Mouse (Mus musculus): Measurements from ENCODE around the gene Prpsap2.

Gene Prpsap2

DNA sequence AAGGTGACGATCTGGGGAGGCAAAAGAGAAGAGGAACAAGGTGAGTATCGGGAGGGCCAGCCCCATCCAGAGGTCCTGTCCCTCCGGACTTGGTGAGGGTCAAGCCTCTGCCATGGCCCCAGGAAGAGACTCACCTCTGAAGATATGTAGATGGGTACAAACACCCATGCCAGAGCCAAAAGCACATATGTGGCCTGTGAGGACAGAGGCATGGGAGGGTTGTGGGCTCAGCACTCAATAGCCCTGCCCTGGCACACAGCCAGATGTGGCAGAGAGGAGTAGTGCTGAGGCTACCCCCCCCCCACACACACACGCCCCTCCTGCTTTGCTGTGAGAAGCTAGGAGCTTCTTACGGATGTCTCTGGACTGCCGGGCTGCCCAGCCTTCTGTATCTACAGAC lies 46.8 kb downstream of the Prpsap2 start:
- no peak for DNase-seq (ENCODE audit: low spot score)

DNA sequence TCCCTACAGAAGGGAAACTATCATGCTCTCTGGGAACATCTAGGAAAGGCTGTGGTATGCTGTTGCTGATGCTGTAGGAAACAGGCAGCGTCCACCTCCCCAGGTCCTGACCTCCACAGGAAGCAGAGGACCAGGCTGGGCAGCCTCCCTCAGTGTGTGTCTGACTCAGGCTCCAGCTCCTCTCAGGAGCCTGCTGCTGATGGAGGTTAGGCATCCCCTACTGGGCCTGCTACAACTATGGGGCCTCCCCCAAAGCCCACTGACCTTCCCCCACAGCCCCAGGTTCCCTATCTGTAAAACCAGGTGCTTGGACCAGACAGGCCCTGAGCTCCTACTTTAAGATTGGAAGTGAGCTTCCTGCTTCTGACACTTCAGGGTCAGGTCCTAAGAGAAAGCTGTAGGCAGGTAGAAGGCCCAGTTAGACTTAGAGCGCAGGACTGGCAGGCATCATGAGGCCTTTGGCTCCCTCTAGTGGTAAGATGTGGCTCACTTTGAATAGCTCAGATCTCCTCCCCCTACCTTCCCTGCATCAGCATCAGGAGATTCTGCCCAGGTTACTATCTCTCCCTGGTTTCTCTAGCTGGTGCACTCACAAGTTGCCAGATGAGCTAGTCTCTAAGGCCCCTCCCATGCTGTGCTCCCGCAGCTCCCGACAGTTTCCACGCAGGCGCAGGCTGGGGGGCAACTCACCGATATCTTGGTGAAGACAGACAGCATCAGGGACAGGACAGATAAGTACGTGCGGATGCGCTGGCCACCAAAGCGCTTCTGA lies 47.4 kb downstream of the Prpsap2 start:
- DNase-seq (ENCODE audit: low spot score): peak; percentile 86

DNA sequence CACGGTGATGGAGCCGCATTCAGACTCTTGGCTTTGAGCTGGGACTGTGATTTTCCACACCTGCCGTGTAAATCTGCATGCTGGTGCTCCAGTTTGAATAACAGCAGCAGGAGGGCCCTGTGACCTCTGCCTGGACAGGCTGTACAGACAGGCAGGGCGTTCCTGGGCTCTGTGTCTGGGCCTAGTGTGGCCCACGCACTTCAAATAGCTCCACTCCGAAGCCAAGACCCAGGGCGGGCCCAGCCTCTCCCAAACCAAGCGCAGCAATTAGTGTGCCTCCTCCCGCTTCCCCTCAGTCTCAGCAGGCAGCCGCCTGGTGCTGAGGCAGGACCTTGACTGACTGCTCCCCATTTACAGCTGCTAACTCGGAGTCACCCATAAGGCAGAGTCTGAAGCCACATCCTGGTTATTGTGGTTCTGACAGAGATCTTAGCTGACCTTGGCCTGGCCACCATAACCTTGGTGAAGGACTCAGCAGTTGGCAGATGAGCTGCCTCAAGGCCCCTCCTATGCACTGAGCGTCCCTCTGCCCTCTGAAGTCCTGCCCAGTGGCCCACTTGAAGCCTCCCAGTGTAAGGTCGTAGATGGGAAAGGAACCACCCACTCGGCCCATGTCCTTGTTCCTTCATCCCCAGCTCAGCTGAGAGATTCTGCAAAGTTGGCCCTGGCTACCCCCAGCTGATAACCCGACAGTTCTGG lies 48.6 kb downstream of the Prpsap2 start:
- no peak for DNase-seq (ENCODE audit: low spot score)

DNA sequence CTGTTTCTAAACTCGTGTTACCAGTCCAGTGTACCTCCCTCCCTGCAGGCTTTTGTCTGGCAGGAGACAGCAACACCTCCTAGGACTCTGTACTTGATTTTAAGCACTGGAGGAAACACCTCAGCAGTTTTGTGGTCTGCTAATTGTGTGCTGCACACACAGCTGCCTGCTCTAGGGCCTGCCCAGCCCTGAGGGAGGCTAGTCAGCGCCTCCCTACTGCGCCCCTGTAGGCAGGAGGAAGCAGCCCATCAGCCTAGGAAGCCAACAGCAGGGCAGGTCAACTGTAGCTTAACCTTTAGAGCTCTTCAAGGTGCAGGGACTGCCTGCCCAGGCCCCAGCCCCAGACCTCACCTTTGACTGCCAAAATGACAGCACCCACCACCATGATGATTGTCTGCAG lies 53.0 kb downstream of the Prpsap2 start:
- DNase-seq (ENCODE audit: low spot score): no peak

DNA sequence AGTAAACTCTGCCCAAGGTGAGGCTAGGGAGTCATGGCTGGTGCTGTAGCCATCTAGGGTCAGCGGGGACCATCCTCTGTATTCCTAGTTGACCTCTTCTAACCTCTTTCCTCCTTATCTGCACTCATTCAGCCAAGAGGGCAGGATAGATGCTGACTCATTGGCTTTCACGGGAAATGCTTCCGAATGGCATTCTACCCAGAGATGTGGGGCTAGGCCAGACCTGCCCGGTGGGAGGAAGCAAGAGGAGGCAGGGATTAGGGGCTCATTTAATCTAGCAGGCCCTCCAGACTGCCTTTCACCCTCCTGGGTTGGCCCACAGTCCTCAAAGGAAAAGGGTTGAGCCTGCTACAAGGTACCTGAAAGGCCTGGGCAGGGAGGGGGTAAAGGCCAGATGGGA lies 55.7 kb downstream of the Prpsap2 start:
- DNase-seq (ENCODE audit: low spot score): no peak

DNA sequence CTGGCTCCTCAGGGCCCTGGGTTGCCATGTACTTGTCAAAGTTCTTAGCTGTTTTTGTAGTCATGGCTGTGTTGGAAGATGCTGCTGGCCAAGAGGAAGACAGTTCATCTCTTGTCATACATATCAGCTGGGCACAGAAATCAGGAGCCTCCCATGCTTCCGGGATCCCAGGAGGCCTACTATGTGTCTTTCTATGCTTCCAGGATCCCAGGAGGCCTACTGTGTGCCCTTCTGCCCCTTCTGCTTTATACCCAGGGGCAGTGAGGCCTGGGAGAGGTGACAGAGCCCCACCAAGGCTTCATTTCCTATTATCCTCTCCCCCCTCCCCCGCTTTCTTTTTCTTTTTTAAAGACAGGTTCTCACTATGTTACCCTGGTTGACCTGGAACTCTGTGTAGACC lies 56.3 kb downstream of the Prpsap2 start:
- DNase-seq (ENCODE audit: low spot score): no peak

DNA sequence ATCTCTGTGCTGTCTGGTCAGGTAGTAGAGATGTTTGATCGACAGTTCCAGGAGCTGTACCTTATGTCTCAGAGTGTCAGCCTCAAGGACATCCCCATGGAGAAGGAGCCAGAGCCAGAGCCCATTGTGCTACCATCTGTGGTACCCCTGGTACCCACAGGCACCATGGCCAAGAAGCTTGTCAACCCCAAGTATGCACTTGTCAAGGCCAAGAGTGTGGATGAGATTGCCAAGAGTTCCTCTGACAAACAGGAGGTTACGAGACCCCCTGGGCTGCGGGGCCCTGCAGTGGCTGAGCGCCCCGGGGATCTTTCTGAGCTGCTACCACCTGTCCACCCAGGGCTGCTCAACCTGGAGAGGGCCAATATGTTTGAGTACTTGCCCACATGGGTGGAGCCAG lies 59.4 kb downstream of the Prpsap2 start:
- no peak for DNase-seq (ENCODE audit: low spot score)

DNA sequence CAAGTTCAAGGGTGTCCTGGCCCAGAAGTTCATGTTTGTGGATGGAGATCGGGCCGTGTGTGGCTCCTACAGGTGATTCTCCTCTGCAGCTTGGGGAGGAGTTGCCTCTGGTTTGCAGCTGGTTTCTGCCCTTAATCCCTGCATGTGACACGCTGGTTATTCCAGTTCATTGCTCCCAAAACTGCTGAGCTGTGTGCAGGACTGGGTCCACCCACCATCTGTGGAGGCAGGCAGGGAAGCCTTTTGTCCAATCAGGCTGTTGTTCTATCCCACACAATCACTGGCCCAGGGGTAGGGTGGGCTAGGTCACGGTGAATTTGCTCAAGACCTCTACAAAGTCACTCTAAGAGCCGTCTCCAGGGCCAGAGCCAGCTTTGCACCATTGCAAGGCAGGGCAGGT lies 60.2 kb downstream of the Prpsap2 start:
- no peak for DNase-seq (ENCODE audit: low spot score)

DNA sequence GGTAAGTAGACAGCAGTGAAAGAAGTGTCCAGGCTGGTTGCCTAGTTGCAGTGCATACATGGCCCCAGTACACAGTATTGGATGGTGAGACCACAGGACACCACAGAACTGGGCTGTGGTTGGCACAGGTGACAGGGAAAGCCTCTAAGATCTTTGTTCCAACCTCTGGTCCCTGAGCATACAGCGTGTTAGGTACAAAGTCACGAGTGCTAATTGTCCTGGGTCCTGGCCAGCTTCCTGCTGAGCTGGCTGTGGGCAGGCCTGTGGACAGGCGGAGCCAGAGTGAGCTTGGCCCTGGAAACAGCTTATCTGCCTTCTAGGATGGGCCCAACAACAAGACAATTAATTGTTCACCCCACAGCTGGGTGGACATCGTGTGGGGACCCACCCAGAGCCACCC lies 62.0 kb downstream of the Prpsap2 start:
- peak; percentile 16 for DNase-seq (ENCODE audit: low spot score)

DNA sequence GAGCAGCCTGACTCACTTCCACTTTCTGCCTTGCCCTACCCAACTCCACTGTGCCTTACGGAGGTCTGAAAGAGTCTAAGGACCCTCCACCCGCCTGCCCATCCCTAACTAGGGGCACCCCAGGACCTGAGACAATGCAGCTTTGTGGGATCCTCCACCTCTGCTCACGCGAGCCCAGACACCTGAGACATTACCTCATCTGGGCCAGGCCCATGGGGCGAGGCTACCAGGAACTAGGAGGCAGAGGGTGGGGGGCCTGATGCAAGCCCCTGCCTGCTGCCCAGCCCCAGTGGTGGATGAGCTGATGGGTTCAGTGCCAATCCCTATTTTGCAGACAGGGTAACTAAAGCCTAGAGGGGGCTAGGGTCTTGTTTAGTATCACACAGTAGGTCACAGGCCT lies 62.4 kb downstream of the Prpsap2 start:
- no peak for DNase-seq (ENCODE audit: low spot score)

DNA sequence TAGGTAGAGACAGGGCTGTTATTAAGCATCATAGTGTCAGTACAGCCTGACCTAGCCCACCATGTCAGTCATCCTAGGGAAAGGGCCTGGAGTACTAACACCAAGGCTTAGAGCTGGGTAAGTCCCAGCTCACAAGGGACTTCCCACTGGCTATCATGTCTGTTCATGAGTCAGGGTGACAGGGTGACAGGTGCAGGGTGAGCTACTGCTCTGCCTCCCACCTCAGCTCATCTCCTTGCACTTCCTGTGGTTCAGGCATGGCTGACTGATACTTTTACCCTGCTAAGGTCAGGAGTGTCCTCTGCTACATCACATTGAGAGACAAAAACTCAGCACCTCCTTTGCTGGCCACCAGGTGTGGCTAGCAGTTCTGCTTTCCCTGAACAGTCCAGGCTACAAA lies 63.0 kb downstream of the Prpsap2 start:
- DNase-seq (ENCODE audit: low spot score): no peak

DNA sequence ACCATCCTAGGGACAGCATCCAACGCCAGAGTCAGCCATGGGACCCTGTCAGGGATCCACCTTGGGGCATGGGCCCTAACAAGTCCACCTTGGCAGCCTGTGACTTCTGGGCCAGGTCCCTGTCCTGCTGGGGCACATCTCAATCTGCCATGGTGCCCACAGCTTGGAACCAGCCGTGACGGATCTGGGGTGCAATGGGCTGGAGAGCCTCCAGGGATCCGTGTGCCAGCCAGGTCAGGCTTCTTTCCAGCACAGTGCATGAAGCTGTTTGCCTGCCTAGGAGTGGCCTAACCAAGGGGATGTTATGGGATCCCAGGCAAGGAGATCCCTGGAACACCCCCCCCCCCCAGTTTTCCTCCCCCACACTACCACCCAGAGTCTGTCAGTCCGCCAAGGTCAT lies 68.9 kb downstream of the Prpsap2 start:
- no peak for DNase-seq (ENCODE audit: low spot score)

DNA sequence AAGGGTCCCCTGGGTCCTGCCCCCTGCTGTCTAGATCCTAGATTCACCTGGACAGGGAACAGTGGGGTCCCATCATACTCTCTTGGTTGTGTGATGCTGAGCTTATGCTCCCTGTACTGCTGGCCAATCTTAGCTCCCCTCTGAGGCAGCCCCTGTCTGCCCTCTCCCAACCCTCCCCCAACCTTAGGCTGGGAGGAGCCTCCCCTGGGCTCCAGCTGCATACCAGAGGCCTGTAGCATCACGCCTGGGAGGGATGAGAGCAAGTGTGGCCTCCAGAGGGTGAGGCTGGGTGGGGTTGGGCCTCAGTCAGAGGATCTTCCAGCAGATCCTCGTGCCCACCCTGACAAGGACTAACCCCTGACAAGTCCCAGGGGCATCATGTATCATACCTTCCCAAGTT lies 74.3 kb downstream of the Prpsap2 start:
- DNase-seq (ENCODE audit: low spot score): no peak

DNA sequence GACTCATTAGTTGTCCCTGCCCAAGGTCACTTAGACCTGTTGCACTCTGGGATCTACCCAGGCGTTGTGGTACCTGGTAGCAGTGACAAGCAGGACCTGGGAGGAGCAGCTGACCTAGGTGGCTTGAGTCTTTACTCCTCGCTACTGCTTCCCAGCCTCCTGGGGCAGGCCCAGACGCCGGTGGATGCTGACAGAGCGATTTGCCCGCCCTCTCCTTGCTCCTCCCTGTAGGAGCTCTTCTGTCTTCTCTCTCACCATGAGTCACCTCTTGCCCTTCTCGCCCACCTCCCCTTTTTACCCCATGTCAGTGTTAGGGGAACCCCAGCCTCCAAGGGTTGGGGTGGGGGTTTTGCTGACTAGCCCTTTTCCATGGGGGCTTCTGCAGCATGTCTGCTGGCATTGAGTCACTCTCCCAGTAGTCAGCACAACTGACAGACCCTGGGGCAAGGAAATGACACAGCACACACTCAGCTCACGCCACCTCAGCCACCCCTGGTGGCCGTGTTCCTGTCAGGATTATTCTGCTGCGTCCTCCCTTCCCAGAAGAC lies 74.9 kb downstream of the Prpsap2 start:
- no peak for DNase-seq (ENCODE audit: low spot score)

DNA sequence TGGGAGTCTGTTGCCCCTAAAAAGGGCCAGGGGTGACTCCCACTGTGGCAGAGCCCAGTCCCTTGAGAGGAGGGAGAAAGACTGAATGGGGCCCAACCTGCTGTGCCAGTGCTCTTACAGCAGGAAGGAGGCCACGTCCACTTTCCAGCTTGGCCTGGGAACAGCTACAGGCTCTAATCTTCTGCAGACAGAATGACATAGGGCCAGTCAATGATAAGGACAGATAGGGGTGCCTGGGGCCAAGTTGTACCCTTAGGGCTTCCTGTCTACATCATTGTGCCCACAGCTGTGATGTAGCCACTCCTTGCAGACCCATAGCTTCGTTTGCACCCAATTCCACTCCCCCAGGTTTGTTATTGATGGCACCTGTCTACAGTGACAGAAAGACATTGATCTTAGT lies 75.7 kb downstream of the Prpsap2 start:
- DNase-seq (ENCODE audit: low spot score): no peak

DNA sequence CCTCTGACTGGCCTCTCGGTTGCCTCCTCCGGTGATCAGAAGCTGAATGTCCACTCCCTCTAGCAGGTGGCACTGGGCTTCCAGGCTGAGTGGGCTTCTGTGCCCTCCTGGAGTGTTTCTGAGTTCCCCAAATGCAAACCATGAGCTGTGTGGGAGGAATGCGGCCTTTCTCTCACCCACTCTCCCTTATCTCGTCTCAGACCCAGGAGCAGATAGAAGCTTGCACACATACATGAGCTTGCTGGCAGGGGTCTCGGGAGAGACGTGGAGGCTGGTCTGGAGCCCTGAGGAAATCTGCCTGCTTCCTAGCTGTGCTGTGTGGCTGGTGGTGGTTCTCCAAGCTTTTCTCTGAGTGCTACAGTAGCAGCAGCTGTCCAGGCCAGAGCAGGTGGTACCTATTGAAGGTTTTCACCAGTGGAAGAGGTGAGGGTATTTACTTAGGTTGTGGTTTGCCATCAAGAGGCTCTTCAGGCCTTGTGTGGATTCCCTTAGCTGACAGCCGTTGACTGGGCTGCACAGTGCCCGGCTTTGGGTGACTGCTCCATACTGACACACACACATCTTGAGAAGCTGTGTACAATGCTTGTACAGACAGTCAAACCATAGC lies 76.7 kb downstream of the Prpsap2 start:
- DNase-seq (ENCODE audit: low spot score): no peak

DNA sequence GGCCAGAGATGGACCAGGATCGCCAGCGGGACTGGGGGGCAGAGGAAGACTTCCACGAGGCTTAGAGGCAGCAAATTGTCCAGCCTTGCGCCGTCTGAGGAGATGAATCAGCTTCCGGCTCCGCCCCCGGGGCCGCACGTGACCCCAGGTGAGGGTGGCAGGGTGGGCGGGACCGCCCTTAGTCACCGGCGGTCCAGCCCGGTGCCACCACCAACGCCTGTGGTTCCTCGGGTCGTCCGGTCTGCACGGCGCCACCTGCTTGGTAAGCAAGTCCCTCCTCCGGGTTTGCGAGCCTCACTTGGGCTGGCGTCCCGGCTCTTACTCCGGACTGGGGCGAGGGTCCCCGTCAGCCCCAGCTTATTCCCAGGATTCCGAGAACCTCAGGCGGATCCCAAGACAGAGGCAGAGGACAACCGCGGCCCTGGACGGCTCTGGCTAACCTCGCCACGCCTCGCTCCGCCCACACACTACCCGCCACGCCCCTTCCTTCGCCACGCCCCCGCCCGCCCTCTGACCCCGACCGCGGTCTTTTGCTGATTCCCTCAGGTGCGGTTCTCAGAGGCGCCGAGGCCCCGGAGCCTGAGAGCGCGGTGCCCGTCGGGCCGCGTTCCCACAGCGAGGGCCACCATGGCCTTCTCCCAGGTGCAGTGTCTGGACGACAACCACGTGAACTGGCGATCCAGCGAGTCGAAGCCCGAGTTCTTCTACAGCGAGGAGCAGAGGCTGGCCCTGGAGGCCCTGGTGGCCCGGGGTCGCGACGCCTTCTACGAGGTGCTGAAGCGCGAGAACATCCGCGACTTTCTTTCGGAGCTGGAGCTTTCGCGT lies 77.8 kb downstream of the Prpsap2 start, which contains the start of gene Fam83g:
Gene Fam83g (plus strand): TSS at position 185 of the 825 bp plus-strand sequence.
- no peak for DNase-seq (ENCODE audit: low spot score)
